Mouse (Mus musculus) hindbrain, embryonic 14.5 days (tissue): ENCODE measurements around the gene Slco1a4. TPM values are rescaled to one million over a fixed set of nuclear protein-coding genes. Genes with fewer than 3 reads are reported as not detected.
"Not testable (repeated sequence)": the region's sequence is repeated elsewhere in the genome, so short reads cannot be mapped to it uniquely, and the experiment has no call there.

Experiments
- ATAC-seq: fragments of 200-750 bp; cut with Nextera tagmentation; 2 replicates; pipeline ENCODE4 v1.8.0; 2017; ENCODE audit warnings: moderate number of reproducible peaks, mild to moderate bottlenecking, moderate TSS enrichment, moderate library complexity; ENCODE audit not compliant: low FRiP score
- DNase-seq: peaks from one replicate; pipeline ENCODE4 v3.0.0-alpha.2; 2015; ENCODE audit warnings: low spot score
- H3K27ac ChIP-seq: fragments of 300-500 bp; sonication (generic); 2 replicates; pipeline ENCODE4 v1.5.1; 2014; ENCODE audit warnings: mild to moderate bottlenecking, moderate library complexity
- H3K27me3 ChIP-seq: fragments of 300-500 bp; sonication (generic); 2 replicates; pipeline ENCODE4 v1.6.1; 2014; ENCODE audit warnings: mild to moderate bottlenecking, low read length, mixed read lengths; ENCODE audit not compliant: control insufficient read depth, insufficient read depth
- H3K36me3 ChIP-seq: fragments of 300-500 bp; sonication (generic); replicated peaks from 2 replicates; pipeline ENCODE4 v1.6.1; 2014; ENCODE audit not compliant: control insufficient read depth, insufficient read depth
- H3K4me1 ChIP-seq: fragments of 300-500 bp; sonication (generic); replicated peaks from 2 replicates; pipeline ENCODE4 v1.6.1; 2014; ENCODE audit warnings: antibody characterized with exemption, low read length, mixed read lengths; ENCODE audit not compliant: control insufficient read depth, insufficient read depth
- H3K4me2 ChIP-seq: fragments of 300-500 bp; sonication (generic); replicated peaks from 2 replicates; pipeline ENCODE4 v1.6.1; 2014; ENCODE audit warnings: mild to moderate bottlenecking, moderate library complexity
- H3K4me3 ChIP-seq: fragments of 300-500 bp; sonication (generic); replicated peaks from 2 replicates; pipeline ENCODE4 v1.5.1; 2014; ENCODE audit warnings: mild to moderate bottlenecking, low read length
- H3K9ac ChIP-seq: fragments of 300-500 bp; sonication (generic); 2 replicates; pipeline ENCODE4 v1.6.1; 2014
- H3K9me3 ChIP-seq: fragments of 300-500 bp; sonication (generic); 2 replicates; pipeline ENCODE4 v1.6.1; 2016; ENCODE audit warnings: low read length; ENCODE audit not compliant: control insufficient read depth
- WGBS: fragments of 180-500 bp; shearing (Covaris S2); extraction: QIAGEN DNeasy Blood & Tissue Kit; methylation state at CpG from one replicate; pipeline ENCODE4 v1.1.7; 2014; 5-methylcytosine and 5-hydroxymethylcytosine counted together
- polyA plus RNA-seq: library from polyadenylated mRNA; unstranded; fragments of >200 nt; fragmentation: Nextera tagmentation; extraction: Ambion mirVana; gene quantifications from 2 replicates; pipeline ENCODE4 v1.2.1, GENCODE M21; 2014

Gene Slco1a4
- polyA plus RNA-seq: 4.8 and 7.1 TPM in 2 replicates

DNA sequence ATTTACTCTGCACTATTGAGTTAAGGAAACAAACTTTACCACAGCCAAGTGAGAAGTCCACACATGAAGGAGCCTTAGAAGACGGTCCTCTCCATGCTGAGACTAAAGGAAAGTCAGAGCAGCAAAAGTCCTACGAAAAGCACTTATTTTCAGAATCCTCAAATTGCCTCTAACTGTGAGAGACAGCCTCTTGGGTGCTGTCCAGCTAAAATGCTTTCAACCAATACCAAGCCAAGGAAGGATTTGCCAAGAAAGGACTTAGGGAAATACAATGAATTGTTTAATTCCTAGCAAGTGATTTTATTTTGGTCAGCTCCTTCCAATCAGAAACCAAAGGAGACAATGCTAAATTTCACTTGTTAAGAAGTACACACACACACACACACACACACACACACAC lies at the start of gene Slco1a4:
Gene Slco1a4, minus strand, starts transcription at position 115 of the 400 bp plus-strand sequence.
- H3K4me3 ChIP-seq: no peak within 1 kb of the TSS
- no peak within 1 kb of the TSS for H3K4me2 ChIP-seq
- no peak within 1 kb of the TSS for H3K9ac ChIP-seq
- no peaks in the 10 kb centered on the region for H3K36me3 ChIP-seq
- ATAC-seq (no peak), DNase-seq (no peak)
- WGBS: 86% methylated on average over 2 of the region's 2 CpGs
- H3K27ac ChIP-seq: no peak within 1 kb of the TSS
- no peaks in the 10 kb centered on the region for H3K27me3 ChIP-seq
- no peaks in the 10 kb centered on the region for H3K4me1 ChIP-seq
- no peaks in the 10 kb centered on the region for H3K9me3 ChIP-seq

DNA sequence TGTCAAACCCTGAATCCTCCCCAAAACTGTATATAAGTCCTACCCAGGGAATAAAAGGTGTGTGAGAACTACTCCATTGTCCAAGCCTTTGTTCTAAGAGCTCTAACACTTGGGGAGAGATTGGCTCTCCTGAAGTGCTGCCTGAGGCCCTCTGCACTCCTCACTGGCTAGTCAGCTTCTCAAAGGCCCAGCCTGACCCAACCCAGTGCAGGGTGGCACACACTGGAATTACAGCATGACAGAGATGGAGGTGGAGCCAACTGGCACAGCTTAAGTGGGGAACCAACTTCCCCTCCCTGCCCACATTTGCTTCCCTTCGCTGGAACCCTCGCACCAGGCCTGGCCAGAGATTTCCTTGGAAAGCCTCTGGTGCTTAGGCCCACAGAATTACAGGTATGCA lies 42.2 kb upstream of the Slco1a4 start:
- H3K4me2 ChIP-seq: no peak overlapping the region
- H3K36me3 ChIP-seq: no peaks in the 10 kb centered on the region
- ATAC-seq (no peak), DNase-seq (no peak)
- no peaks in the 10 kb centered on the region for H3K9me3 ChIP-seq
- no peak overlapping the region for H3K9ac ChIP-seq
- no peak overlapping the region for H3K4me3 ChIP-seq
- no peaks in the 10 kb centered on the region for H3K4me1 ChIP-seq
- H3K27me3 ChIP-seq: no peaks in the 10 kb centered on the region
- no peak overlapping the region for H3K27ac ChIP-seq
- WGBS: 76% methylated on average over 2 of the region's 2 CpGs

DNA sequence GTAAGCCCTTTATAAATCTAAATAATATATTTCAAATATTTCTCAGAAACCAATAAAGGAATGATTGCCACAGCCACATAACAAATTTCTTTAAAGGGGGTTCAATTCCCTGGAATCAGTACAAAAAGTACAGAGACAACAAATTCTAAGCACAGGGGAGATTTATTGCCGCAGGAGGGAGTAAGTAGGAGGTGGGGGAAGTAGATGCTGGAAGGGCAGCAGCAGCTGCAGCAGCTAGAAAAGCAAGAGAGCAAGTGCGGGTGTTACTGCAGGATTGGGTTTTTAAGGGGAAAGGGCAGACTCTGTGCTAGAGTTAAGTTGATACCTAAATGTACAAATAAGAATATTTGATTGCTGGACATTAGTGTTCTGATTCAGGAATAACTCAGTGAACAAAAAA lies 33.7 kb upstream of the Slco1a4 start:
- ATAC-seq: no peak
- Histone ChIP-seq H3K27ac (no peak overlapping the region), H3K9ac (no peak overlapping the region), H3K9me3 (no peaks in the 10 kb centered on the region), H3K4me1 (no peaks in the 10 kb centered on the region), H3K27me3 (no peaks in the 10 kb centered on the region), H3K4me3 (no peak overlapping the region), H3K4me2 (no peak overlapping the region), H3K36me3 (no peaks in the 10 kb centered on the region)
- 72% methylated on average over 2 of the region's 2 CpGs for WGBS
- no peak for DNase-seq

DNA sequence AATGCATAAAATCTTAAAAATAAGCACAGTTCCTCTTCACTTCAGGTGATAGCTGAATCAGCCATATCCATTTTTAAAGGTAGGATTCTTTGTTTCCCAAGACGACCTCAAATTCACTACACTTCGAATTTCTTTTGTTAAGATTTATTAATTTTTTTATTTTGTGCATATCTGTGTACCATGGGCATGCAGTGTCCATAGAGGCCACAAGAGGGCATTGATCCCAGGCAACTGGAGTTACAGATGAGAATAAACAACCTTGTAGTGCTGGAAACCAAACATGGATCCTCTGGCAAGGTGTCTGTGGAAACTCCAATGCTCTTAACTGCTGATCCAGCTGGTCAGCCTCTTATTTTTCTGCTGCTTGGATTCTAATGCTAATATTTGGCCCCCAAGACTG lies 32.2 kb upstream of the Slco1a4 start:
- Histone ChIP-seq H3K27me3 (no peaks in the 10 kb centered on the region), H3K27ac (no peak overlapping the region), H3K4me3 (no peak overlapping the region), H3K36me3 (no peaks in the 10 kb centered on the region), H3K4me1 (no peaks in the 10 kb centered on the region), H3K4me2 (no peak overlapping the region), H3K9ac (no peak overlapping the region), H3K9me3 (no peaks in the 10 kb centered on the region)
- 69% methylated on average over 2 of the region's 2 CpGs for WGBS
- ATAC-seq: no peak
- no peak for DNase-seq

DNA sequence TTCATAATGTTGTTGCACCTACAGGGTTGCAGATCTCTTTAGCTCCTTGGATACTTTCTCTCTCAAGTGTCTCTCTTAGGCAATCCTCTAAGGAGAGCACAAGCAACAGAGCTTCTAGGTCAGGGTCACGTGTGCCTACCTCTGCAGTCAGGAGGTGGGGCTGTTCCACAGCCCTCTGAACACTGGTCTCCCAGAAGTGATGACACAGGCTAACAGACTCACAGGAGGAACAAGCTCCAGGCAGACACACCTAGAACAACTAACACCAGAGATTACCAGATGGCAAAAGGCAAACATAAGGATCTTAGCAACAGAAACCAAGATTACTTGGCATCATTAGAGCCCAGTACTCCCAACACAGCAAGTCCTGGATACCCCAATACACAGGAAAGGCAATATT lies 26.6 kb upstream of the Slco1a4 start:
- Histone ChIP-seq H3K4me3 (no peak overlapping the region), H3K9me3 (no peaks in the 10 kb centered on the region), H3K27me3 (no peaks in the 10 kb centered on the region), H3K9ac (no peak overlapping the region), H3K4me2 (no peak overlapping the region), H3K4me1 (no peaks in the 10 kb centered on the region), H3K27ac (no peak overlapping the region), H3K36me3 (no peaks in the 10 kb centered on the region)
- DNase-seq: no peak
- no peak for ATAC-seq
- WGBS: 58% methylated on average over 1 of the region's 1 CpGs

DNA sequence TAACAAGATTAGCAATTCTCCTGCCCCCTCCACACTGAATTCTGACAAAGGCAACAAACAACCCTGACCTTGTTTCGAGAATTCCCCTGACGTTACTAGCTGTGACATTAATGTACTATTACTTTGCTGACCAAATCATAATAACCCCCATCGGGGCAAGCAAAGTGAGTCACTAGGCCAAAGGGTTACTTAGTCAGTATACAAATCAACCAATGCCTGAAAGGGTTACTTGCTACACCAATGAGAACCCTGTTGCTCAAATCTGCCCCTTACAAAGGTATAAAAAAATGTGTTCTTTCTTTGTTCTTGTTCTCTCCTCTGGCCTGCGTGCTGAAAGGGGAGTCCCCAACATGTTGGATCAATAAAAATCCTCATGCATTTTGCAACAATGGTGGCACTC lies 19.7 kb upstream of the Slco1a4 start:
- not testable (repeated sequence) for H3K36me3 ChIP-seq, H3K9me3 ChIP-seq, H3K4me2 ChIP-seq, ATAC-seq, DNase-seq, H3K9ac ChIP-seq, H3K4me3 ChIP-seq, H3K27ac ChIP-seq, H3K4me1 ChIP-seq, H3K27me3 ChIP-seq
- WGBS: 75% methylated on average over 4 of the region's 4 CpGs

DNA sequence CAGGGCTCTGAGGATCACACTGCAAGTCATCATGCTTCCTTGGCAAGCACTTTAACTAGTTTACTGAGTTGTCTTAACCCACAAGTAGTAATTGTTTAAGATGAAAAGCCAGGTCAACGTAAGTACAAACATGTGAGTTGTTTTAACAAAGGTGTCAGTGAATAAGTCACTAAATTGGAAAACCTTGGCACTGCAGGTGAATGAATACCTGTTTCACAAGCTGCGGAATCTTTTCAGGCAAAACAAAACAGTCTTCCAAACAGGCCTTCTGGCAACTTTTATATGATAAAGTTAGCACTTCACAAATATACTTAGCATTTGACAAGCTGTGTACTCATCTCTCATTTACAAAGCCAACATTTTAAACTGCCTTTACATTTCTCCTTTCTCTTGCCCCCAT lies 15.7 kb upstream of the Slco1a4 start:
- 90% methylated on average over 2 of the region's 2 CpGs for WGBS
- H3K27me3 ChIP-seq: no peaks in the 10 kb centered on the region
- no peak overlapping the region for H3K4me3 ChIP-seq
- no peak overlapping the region for H3K27ac ChIP-seq
- H3K9ac ChIP-seq: no peak overlapping the region
- no peaks in the 10 kb centered on the region for H3K36me3 ChIP-seq
- DNase-seq: no peak
- no peak for ATAC-seq
- H3K4me2 ChIP-seq: no peak overlapping the region
- H3K4me1 ChIP-seq: no peaks in the 10 kb centered on the region
- H3K9me3 ChIP-seq: no peaks in the 10 kb centered on the region

DNA sequence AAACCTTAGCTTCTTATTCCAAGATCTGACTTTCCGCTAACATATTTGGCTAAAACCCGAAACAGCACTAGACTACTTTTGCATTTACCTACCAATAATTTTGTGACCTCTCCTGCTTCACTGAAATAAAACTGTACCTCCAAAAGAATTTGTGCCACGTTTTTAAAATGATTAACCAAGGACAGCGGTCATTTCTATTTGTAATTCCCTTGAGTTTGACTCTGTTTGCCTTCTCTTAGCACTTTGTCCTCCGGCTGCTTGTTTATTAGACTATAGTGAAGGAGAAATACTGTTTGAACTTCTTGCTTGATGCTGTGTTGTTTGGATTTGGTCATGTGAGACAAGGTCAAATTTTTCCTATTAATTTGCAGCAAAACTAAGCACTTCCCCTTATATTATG lies 12.7 kb upstream of the Slco1a4 start:
- H3K9ac ChIP-seq: no peak overlapping the region

DNA sequence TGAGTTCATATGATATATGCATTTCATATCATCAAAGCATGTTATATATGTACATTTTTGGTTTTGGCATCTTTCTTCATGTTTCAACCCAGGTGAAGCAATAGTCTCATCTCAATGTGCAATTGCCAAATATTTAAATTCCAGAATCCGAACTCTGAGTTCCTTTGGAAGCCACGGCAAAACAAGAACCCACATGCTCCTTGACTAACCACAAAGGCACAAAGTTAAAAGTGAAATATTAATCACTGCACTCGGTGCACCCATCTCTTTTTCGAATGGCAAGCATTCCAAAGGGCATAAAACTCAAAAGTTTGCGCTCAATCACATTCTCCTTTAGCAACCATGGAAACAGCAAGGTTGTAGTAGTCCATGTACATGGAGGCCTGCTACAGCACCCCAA lies 10.0 kb upstream of the Slco1a4 start:
- Histone ChIP-seq H3K4me2 (no peak overlapping the region), H3K27ac (no peak overlapping the region), H3K36me3 (no peaks in the 10 kb centered on the region), H3K9me3 (no peaks in the 10 kb centered on the region), H3K27me3 (no peaks in the 10 kb centered on the region), H3K4me3 (no peak overlapping the region), H3K9ac (no peak overlapping the region), H3K4me1 (no peaks in the 10 kb centered on the region)
- 89% methylated on average over 5 of the region's 5 CpGs for WGBS
- ATAC-seq (no peak), DNase-seq (no peak)

More for the DNA sequence above, 12.7 kb upstream of the Slco1a4 start:
- Histone ChIP-seq H3K4me1 (no peaks in the 10 kb centered on the region), H3K27me3 (no peaks in the 10 kb centered on the region), H3K9me3 (no peaks in the 10 kb centered on the region), H3K4me2 (no peak overlapping the region), H3K36me3 (no peaks in the 10 kb centered on the region), H3K4me3 (no peak overlapping the region), H3K27ac (no peak overlapping the region)
- no peak for DNase-seq
- ATAC-seq: no peak
- 84% methylated on average over 5 of the region's 5 CpGs for WGBS

DNA sequence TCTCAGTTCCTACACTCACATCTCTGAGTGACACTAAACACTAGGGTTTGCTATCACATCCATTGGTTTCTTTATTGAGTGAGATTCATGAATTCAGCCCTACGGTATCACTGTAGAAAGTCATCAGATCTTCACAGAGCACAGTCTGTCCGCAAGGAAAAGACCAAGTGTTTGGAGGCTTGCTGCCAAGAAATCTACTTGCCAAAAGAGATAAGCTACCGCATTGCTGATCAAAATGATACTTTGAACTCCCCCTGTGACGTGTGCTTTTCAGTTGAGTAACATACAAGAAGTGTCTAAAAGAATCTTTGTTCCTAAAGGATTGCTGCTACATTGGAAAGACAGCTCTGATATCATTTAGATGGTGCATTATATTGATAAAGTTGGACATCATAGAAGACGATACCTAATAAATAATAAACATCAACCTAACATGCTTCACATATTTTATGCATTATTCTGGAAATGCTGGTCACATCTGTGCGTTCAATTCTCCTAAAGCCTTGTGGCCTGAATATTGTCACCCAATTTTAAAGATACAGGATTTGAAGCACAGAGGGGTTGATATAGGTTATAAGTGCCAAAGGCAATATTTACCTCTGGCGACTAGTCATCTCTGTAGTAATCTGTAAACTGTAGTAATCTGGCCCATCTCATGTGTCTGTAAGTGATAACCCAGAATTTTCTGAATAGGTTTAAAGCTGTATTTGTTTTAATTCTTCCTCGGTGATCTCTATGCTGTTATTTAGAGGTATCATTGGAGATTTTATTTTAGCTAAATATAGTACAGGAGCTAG lies 1.9 kb upstream of the Slco1a4 start:
- no peaks in the 10 kb centered on the region for H3K36me3 ChIP-seq
- no peak overlapping the region for H3K9ac ChIP-seq
- no peak overlapping the region for H3K4me2 ChIP-seq
- no peak overlapping the region for H3K4me3 ChIP-seq
- no peaks in the 10 kb centered on the region for H3K9me3 ChIP-seq
- no peak overlapping the region for H3K27ac ChIP-seq
- 91% methylated on average over 8 of the region's 8 CpGs for WGBS
- no peaks in the 10 kb centered on the region for H3K4me1 ChIP-seq
- ATAC-seq: no peak
- H3K27me3 ChIP-seq: no peaks in the 10 kb centered on the region
- DNase-seq: no peak
